Mouse (Mus musculus): Measurements from ENCODE around the gene Fzd9. TPM values are rescaled to one million over a fixed set of nuclear protein-coding genes. Genes with fewer than 3 reads are reported as not detected.
A peak's percentile ranks its signal among the peaks of the same experiment; 100 is the strongest.

Gene Fzd9
- total RNA-seq, 1 experiment: 9.4 TPM

GRCm38 (mm10) chr5:135264548-135264947 is 13.5 kb upstream of the Fzd9 start:
- Histone ChIP-seq H3K9me3 (ENCODE audit: control insufficient read depth, insufficient read depth, low read depth, low read length) (no peaks in the 10 kb centered on the region), H3K4me1 (ENCODE audit: control insufficient read depth in 2 of 2, insufficient read depth in 2 of 2, low read length in 2 of 2, poor library complexity in 1 of 2) (peaks cover 0 to 4% of the 10 kb centered on the region in 2 experiments; a peak in 1 of 4 replicates), H3K9ac (ENCODE audit: insufficient read depth, low read depth, low read length, poor library complexity, severe bottlenecking) (no peak overlapping the region), H3K4me3 (ENCODE audit: insufficient read depth in 1 of 2, low read depth in 1 of 2, low read length in 2 of 2, poor library complexity in 1 of 2, severe bottlenecking in 1 of 2) (peak overlapping the region; percentile 23 to 43; a peak in 2 of 4 replicates), H3K36me3 (ENCODE audit: control insufficient read depth, insufficient read depth, low read length, poor library complexity, severe bottlenecking) (no peaks in the 10 kb centered on the region), H3K27ac (ENCODE audit: insufficient read depth, low read depth, low read length, poor library complexity, severe bottlenecking) (no peak overlapping the region)
- in situ Hi-C loops (cut with MboI; ENCODE audit: low sequenced_read_pairs in 2 of 2, unreplicated experiment in 2 of 2): no loop called here
- TF ChIP-seq HCFC1 (IDR thresholded peaks at IDR 0.05; ENCODE audit: borderline replicate concordance, insufficient read depth, low read length): no peak
- TF ChIP-seq ZNF384 (IDR thresholded peaks at IDR 0.05; ENCODE audit: low read depth, low read length): no peak
- no peak for TF ChIP-seq CHD2 (IDR thresholded peaks at IDR 0.05; ENCODE audit: low read depth, low read length)
- TF ChIP-seq ZC3H11A (IDR thresholded peaks at IDR 0.05; ENCODE audit: borderline replicate concordance, low read depth, low read length): no peak
- no peak for TF ChIP-seq MAFK (IDR thresholded peaks at IDR 0.05; ENCODE audit: insufficient read depth, low read depth, low read length)
- DNase-seq (ENCODE audit: low read depth, low spot score): no peak

GRCm38 (mm10) chr5:135263866-135264503 is 13.0 kb upstream of the Fzd9 start:
- Histone ChIP-seq H3K9ac (ENCODE audit: insufficient read depth, low read depth, low read length, poor library complexity, severe bottlenecking) (peak overlapping the region; percentile 38), H3K4me3 (ENCODE audit: insufficient read depth in 1 of 2, low read depth in 1 of 2, low read length in 2 of 2, poor library complexity in 1 of 2, severe bottlenecking in 1 of 2) (peak overlapping the region; percentile 23 to 43; a peak in 3 of 4 replicates)
- in situ Hi-C loops (cut with MboI; ENCODE audit: low sequenced_read_pairs in 2 of 2, unreplicated experiment in 2 of 2): no loop called here

GRCm38 (mm10) chr5:135258280-135259150 is 7.5 kb upstream of the Fzd9 start:
- Histone ChIP-seq H3K9me3 (ENCODE audit: control insufficient read depth, insufficient read depth, low read depth, low read length) (no peaks in the 10 kb centered on the region), H3K36me3 (ENCODE audit: control insufficient read depth, insufficient read depth, low read length, poor library complexity, severe bottlenecking) (no peaks in the 10 kb centered on the region), H3K4me3 (ENCODE audit: insufficient read depth in 1 of 2, low read depth in 1 of 2, low read length in 2 of 2, poor library complexity in 1 of 2, severe bottlenecking in 1 of 2) (peak overlapping the region in 1 of 2 experiments; percentile 48; a peak in 2 of 4 replicates), H3K4me1 (ENCODE audit: control insufficient read depth in 2 of 2, insufficient read depth in 2 of 2, low read length in 2 of 2, poor library complexity in 1 of 2) (peaks cover 0 to 2% of the 10 kb centered on the region in 2 experiments; a peak in 1 of 4 replicates), H3K9ac (ENCODE audit: insufficient read depth, low read depth, low read length, poor library complexity, severe bottlenecking) (peak overlapping the region; percentile 34), H3K27ac (ENCODE audit: insufficient read depth, low read depth, low read length, poor library complexity, severe bottlenecking) (no peak overlapping the region)
- DNase-seq (ENCODE audit: low read depth, low spot score): no peak
- TF ChIP-seq CHD2 (IDR thresholded peaks at IDR 0.05; ENCODE audit: low read depth, low read length): no peak
- TF ChIP-seq MAFK (IDR thresholded peaks at IDR 0.05; ENCODE audit: insufficient read depth, low read depth, low read length): no peak
- TF ChIP-seq ZC3H11A (IDR thresholded peaks at IDR 0.05; ENCODE audit: borderline replicate concordance, low read depth, low read length): no peak
- in situ Hi-C loops (cut with MboI; ENCODE audit: low sequenced_read_pairs in 2 of 2, unreplicated experiment in 2 of 2): no loop called here

More at GRCm38 (mm10) chr5:135263866-135264503, 13.0 kb upstream of the Fzd9 start:
- TF ChIP-seq CHD2 (IDR thresholded peaks at IDR 0.05; ENCODE audit: low read depth, low read length): no peak
- TF ChIP-seq MAFK (IDR thresholded peaks at IDR 0.05; ENCODE audit: insufficient read depth, low read depth, low read length): no peak
- no peak for TF ChIP-seq HCFC1 (IDR thresholded peaks at IDR 0.05; ENCODE audit: borderline replicate concordance, insufficient read depth, low read length)
- TF ChIP-seq ZNF384 (IDR thresholded peaks at IDR 0.05; ENCODE audit: low read depth, low read length): no peak
- TF ChIP-seq ZC3H11A (IDR thresholded peaks at IDR 0.05; ENCODE audit: borderline replicate concordance, low read depth, low read length): no peak
- no peak overlapping the region for H3K27ac ChIP-seq (ENCODE audit: insufficient read depth, low read depth, low read length, poor library complexity, severe bottlenecking)
- no peaks in the 10 kb centered on the region for H3K9me3 ChIP-seq (ENCODE audit: control insufficient read depth, insufficient read depth, low read depth, low read length)
- H3K36me3 ChIP-seq (ENCODE audit: control insufficient read depth, insufficient read depth, low read length, poor library complexity, severe bottlenecking): no peaks in the 10 kb centered on the region
- H3K4me1 ChIP-seq (ENCODE audit: control insufficient read depth in 2 of 2, insufficient read depth in 2 of 2, low read length in 2 of 2, poor library complexity in 1 of 2): peaks cover 0 to 4% of the 10 kb centered on the region in 2 experiments; a peak in 1 of 4 replicates
- no peak for DNase-seq (ENCODE audit: low read depth, low spot score)

GRCm38 (mm10) chr5:135257559-135257958 is 6.5 kb upstream of the Fzd9 start:
- in situ Hi-C loops (cut with MboI; ENCODE audit: low sequenced_read_pairs in 2 of 2, unreplicated experiment in 2 of 2): no loop called here

More at GRCm38 (mm10) chr5:135257559-135257958, 6.5 kb upstream of the Fzd9 start:
- no peak overlapping the region for H3K27ac ChIP-seq (ENCODE audit: insufficient read depth, low read depth, low read length, poor library complexity, severe bottlenecking)
- H3K4me3 ChIP-seq (ENCODE audit: insufficient read depth in 1 of 2, low read depth in 1 of 2, low read length in 2 of 2, poor library complexity in 1 of 2, severe bottlenecking in 1 of 2): no peak overlapping the region
- H3K9ac ChIP-seq (ENCODE audit: insufficient read depth, low read depth, low read length, poor library complexity, severe bottlenecking): no peak overlapping the region
- no peaks in the 10 kb centered on the region for H3K36me3 ChIP-seq (ENCODE audit: control insufficient read depth, insufficient read depth, low read length, poor library complexity, severe bottlenecking)
- no peaks in the 10 kb centered on the region for H3K9me3 ChIP-seq (ENCODE audit: control insufficient read depth, insufficient read depth, low read depth, low read length)
- no peak for DNase-seq (ENCODE audit: low read depth, low spot score)
- 0 out of 2 replicates have a peak, but pooled peaks have one; percentile 16 for TF ChIP-seq CHD2 (IDR thresholded peaks at IDR 0.05; ENCODE audit: low read depth, low read length)
- TF ChIP-seq ZC3H11A (IDR thresholded peaks at IDR 0.05; ENCODE audit: borderline replicate concordance, low read depth, low read length): no peak
- peaks cover 2 to 3% of the 10 kb centered on the region in 2 experiments; a peak in 1 of 4 replicates for H3K4me1 ChIP-seq (ENCODE audit: control insufficient read depth in 2 of 2, insufficient read depth in 2 of 2, low read length in 2 of 2, poor library complexity in 1 of 2)
